Mouse (Mus musculus) erythroblast, embryonic 14.5 days (primary cell): Measurements from ENCODE around the gene Frmd4a.

Source experiments
- GATA1 ChIP-seq: IDR thresholded peaks from 2 replicates; pipeline ENCODE4 v1.6.1; 2012; ENCODE audit warnings: low read length, inconsistent platforms, mixed read lengths
- TAL1 ChIP-seq: IDR thresholded peaks from 3 replicates; pipeline ENCODE4 v1.6.1; 2012; ENCODE audit warnings: low read length, inconsistent platforms, mixed read lengths

- TF ChIP-seq GATA1, result no peak
- no peak for TF ChIP-seq TAL1
Observed at GRCm38 (mm10) chr2:4339530-4340218, 322.2 kb downstream of the Frmd4a start.
